Mouse (Mus musculus): Measurements from ENCODE around the gene Shank1.
A peak's percentile ranks its signal among the peaks of the same experiment; 100 is the strongest.
"Not testable (repeated sequence)": the region's sequence is repeated elsewhere in the genome, so short reads cannot be mapped to it uniquely, and the experiment has no call there.

Shank1 gene

DNA sequence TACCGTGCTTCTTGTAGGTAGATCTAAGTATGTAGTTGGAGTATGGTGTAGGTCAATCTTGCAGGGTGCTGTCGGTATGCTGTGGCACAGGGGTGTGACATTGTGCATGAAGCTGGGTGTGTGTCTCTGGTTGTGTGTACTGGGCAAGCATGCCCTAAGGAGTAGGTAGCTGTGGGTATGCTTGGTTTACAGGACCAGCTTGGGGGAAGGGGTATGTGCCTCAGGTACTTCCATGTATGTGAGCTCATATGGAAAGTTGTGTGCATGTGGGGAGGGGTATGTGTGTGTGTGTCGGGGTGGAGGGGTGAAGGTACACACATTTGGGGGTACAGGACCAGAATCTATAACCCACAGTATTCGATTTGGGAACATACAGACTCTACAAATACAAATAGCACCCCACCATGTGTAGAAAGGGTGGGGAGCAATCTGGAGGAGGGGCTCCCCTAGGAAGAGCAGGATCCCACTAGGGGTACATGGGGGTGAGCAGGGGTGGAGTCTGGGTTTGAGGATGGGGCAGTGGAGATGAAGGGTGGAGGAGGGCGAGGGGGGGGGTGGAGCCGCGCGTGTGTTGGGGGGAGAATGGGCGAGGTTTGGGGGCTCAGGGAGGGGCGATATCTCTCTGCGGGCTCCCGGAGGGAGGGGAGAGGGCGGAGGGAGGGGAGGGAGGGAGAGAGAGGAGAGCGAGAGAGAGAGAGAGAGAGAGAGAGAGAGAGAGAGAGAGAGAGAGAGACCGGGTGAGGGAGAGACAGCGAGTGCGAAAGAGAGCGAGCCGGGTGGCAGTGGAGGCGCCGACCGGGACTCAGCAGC, at the start of gene Shank1:
Shank1 (plus strand) TSS at position 779 of the 810 bp plus-strand sequence.
- DNase-seq (ENCODE audit: low read depth, low spot score): no peak

GRCm38 (mm10) chr7:44260410-44260809, 49.6 kb upstream of the Shank1 start:
- no peak for DNase-seq (ENCODE audit: low read depth, low spot score)

DNA sequence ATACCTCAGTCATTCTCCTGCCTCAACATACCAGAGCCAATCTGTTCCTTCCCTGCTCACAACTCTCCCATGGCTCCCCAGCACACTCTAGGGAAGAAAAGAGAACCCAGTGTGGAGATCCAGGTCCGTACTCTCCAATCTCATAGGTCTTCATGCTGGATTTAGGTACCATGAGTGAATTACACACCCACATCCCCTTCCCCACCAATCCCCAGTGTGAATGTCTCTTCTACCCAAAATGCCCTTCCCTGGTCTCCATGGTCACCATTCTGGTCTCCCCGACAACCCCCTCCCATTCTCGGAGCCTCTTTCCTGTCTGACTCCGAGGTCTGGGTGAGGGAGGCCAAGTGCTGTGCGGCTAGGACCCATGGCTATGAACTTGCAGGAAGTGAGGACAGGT, 48.9 kb upstream of the Shank1 start, which contains the start of gene Gm15517:
Gm15517 (plus strand) TSS at position 301 of the 400 bp plus-strand sequence.
- DNase-seq (ENCODE audit: low read depth, low spot score): no peak

- peak; percentile 94 for DNase-seq (ENCODE audit: low read depth, low spot score)
Measured at GRCm38 (mm10) chr7:44262791-44263643, 47.0 kb upstream of the Shank1 start.

DNA sequence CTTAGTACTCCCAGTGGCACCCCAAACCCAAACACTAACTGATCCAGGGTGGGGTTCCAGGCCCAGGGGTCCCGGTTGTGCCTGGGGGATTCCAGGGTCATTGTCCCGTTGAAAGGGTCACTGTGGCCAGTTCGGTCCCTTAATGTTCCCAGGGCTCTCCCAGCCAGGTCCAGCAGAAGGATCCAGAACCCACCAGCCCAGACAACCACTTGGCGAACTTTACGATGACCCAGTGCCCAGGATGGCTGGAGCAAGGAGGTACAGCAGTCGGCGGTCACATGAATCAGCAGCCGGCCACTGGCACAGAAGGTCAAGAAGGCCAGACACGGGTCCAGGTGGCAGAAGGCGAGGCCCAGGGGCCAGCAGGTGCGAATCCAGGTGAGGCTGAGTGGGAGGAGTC, 41.9 kb upstream of the Shank1 start:
- DNase-seq (ENCODE audit: low read depth, low spot score): no peak

DNA sequence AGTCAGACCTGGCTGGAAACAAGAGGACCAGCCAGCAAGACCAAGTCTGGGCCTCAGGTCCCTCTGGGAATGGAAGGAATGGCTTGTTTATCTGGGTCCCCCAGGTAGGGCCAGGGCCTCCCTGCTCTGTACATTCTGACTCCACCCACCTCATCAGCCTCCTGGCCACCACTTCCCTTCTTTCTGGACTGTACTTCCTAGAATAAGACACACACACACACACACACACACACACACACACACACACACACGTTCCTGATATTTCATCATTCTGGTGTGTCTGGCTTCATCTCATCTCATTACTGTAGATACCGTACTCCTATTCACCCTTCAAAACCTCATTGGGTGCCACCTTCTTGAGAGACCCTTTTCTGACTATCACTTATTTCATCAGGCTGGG, 40.7 kb upstream of the Shank1 start:
- DNase-seq (ENCODE audit: low read depth, low spot score): no peak

- peak; percentile 49 for DNase-seq (ENCODE audit: low read depth, low spot score)
Measured at GRCm38 (mm10) chr7:44271309-44271708, 38.7 kb upstream of the Shank1 start.

DNA sequence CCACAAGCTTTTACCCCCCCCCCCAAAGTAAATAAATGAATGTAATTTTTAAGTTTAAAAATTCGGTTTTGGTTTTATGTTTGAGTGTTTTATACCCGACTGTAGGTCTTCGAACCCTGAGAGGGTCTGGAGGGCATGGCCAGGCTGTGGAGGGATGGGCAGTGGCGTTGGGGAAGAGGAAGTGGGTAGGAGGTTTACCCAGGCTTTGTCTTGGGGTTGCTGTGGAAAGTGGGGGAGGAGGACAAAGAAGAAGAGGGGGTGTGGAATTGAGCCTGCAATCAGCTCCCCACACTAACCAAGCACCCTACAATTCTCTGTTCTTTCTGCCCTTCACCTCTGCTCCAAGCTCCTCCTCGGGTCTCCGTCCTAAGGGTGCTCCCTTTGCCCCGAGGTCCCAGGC, 37.5 kb upstream of the Shank1 start:
- no peak for DNase-seq (ENCODE audit: low read depth, low spot score)

DNA sequence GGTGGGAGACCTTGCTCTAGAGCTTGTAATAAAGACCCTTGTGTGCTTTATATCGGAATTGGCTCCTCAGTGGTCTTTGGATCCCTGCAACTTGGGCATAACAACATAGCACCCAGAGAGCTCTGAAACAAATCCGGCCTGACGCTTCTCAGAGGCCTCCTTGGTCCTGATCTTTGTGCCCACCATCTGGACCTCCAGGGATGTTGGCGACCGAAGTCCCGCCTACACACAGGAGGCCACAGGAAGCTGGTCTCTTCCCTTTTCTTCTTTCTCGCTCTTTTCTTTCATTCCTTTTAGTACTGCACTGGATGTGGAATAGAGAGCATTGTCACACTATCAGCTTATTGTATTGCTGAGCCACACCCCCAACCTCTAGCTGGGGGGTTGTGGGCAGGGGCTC, 36.6 kb upstream of the Shank1 start:
- DNase-seq (ENCODE audit: low read depth, low spot score): no peak

DNA sequence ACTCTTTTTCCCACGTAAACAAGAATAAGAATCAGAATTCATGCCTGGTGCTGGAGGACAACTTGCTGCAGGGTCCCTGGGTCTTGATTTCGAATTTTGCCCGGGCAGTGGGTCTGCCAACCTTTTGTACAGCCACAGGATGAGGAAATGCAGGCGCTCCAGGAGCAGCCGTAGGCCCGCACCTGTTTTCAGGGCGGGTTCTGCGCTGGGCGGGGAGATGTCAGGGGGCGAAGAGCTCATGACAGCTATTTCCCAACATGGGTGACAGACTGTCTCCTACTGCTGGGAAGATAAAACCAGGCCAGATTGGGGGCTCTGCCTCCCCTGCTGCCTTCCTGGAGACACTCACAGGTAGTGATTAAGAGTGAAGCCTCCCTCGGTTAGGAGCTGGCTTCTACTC, 36.0 kb upstream of the Shank1 start:
- no peak for DNase-seq (ENCODE audit: low read depth, low spot score)

DNA sequence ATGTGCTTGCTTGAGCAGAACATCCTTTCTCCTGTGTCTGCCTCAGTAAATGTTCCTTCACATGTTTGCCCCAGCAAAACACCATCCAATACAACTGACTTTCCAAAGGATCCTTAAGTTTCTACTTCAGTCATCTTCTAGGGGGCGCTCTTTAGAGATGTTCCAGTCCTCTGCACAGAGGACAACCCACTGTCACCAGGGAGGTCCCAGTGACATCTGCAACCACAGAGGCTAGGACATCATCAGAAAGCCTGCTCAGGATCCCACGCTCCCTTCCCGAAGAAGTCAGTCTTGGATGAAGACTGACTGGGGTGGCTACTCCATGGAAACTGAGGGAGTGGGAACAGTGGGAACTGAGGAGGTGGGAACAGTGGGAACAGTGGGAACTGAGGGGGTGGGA, 34.5 kb upstream of the Shank1 start:
- DNase-seq (ENCODE audit: low read depth, low spot score): no peak

GRCm38 (mm10) chr7:44276461-44277249, 33.4 kb upstream of the Shank1 start:
- DNase-seq (ENCODE audit: low read depth, low spot score): no peak

GRCm38 (mm10) chr7:44277250-44277622, 32.8 kb upstream of the Shank1 start:
- DNase-seq (ENCODE audit: low read depth, low spot score): peak; percentile 63

DNA sequence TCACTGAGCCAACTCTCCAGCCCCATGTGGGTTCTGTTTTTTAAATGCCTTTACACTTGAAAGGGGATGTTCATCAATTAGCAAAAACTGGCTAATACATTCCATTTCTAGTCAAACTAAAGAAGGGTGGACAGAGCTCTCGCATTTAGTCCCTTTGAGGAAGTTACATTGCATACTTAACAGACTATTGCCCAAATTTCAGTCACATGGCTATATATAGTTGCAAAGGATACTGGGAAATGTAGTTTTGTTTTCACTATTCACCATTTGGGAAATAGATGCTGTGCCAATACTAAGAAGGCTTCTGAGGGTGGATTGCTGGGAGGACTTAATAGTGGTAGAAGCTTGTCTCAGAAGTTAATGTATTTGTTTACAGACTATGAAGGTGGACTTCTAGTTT, 29.1 kb upstream of the Shank1 start:
- DNase-seq (ENCODE audit: low read depth, low spot score): no peak

DNA sequence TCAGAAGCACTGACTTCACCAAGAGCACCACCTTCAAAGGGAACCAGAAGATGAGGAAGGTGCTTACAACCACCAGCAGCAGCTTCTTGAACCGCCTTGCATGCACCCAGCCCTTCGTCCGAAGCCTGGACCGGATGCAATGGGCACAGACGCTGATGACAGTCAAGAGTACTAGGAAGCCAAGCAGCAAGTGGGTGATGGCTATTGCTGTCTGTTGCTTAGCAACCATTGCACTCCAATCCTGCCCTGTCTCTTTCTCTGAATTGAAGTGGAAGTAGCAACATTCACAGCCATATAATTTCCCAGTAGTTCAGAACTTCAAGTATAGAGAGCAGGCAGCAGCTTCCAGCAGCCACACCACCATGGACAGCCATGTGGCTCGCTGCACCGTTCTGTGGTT, 28.5 kb upstream of the Shank1 start:
- no peak for DNase-seq (ENCODE audit: low read depth, low spot score)

GRCm38 (mm10) chr7:44287760-44288159, 22.3 kb upstream of the Shank1 start:
- DNase-seq (ENCODE audit: low read depth, low spot score): no peak

DNA sequence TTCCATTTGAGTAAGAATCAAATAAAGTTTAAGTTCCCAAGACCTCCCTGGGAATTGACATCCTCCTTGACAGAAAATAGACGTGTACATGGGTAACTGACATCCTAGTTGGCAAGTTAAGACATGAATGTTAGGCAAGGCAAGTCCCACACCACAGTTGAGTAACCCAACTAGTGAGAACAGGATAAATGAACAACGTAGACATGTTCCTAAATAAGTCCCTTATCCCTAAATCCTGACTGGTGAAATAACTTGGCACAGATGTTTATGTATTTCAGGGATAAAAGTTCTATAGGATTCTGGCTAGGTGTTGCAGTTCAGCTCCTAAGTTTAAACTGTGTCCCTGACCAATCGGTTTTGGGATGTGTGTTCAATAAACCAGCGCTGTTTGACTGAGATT, 19.1 kb upstream of the Shank1 start:
- no peak for DNase-seq (ENCODE audit: low read depth, low spot score)

DNA sequence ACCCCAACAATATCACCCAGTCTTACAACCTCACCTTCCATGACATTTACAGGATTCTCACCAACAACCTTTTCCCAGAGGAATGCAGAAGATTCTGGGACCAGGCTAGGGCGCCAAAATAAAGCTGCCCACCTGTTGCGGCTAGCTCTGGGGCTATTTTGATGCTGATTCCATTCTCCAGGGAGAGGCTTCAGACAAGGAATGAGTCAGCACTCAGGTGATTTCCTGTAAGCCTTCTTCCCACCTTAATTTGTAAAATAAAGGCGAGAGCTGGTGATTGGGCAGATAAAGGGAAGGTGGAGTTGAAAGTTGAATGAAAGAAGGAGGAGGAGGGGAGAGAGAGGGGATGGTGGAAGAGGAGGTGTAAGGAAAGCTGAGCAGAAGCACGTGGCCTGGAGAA, 18.6 kb upstream of the Shank1 start:
- no peak for DNase-seq (ENCODE audit: low read depth, low spot score)

DNA sequence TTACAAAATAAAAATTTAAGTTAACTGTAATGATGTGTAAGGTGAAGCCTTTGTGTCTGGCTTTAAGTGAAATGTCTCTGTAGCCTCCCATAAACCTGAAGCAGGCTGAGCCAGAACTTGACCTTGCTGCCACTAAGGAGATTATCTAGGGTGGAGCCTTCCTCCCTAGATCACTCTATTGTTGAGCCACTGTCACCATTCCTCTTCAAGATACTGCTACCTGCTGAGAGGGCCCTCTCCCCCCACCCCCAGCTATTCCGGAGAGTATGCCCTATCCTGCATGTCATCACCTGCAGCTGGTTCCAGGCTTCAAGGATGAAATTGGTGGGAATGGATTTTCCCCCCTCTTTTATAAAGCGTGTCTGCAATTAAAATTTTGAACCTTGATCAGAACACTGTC, 12.6 kb upstream of the Shank1 start:
- DNase-seq (ENCODE audit: low read depth, low spot score): not testable (repeated sequence)

GRCm38 (mm10) chr7:44303346-44304340, 6.4 kb upstream of the Shank1 start:
- DNase-seq (ENCODE audit: low read depth, low spot score): no peak

GRCm38 (mm10) chr7:44304463-44304774, 5.6 kb upstream of the Shank1 start:
- no peak for DNase-seq (ENCODE audit: low read depth, low spot score)
